Mouse (Mus musculus) limb, embryonic 15.5 days (tissue): ENCODE measurements around the gene Adam23. TPM values are rescaled to one million over a fixed set of nuclear protein-coding genes. Genes with fewer than 3 reads are reported as not detected.
A peak's percentile ranks its signal among the peaks of the same experiment; 100 is the strongest.

ENCODE experiments used
- ATAC-seq: fragments of 200-750 bp; cut with Nextera tagmentation; 2 replicates; pipeline ENCODE4 v1.8.0; 2017; ENCODE audit warnings: low read depth, moderate TSS enrichment; ENCODE audit not compliant: insufficient number of reproducible peaks, low FRiP score, low TSS enrichment
- H3K27ac ChIP-seq: fragments of 300-500 bp; sonication (generic); 2 replicates; pipeline ENCODE4 v1.5.1; 2015; ENCODE audit warnings: moderate library complexity, mild to moderate bottlenecking, inconsistent platforms
- H3K27me3 ChIP-seq: fragments of 300-500 bp; sonication (generic); 2 replicates; pipeline ENCODE4 v1.6.1; 2015; ENCODE audit warnings: inconsistent platforms
- H3K36me3 ChIP-seq: fragments of 300-500 bp; sonication (generic); 2 replicates; pipeline ENCODE4 v1.6.1; 2015; ENCODE audit warnings: inconsistent platforms
- H3K4me1 ChIP-seq: fragments of 300-500 bp; sonication (generic); 2 replicates; pipeline ENCODE4 v1.6.1; 2015; ENCODE audit warnings: inconsistent platforms
- H3K4me2 ChIP-seq: fragments of 300-500 bp; sonication (generic); 2 replicates; pipeline ENCODE4 v1.6.1; 2015; ENCODE audit warnings: mild to moderate bottlenecking, inconsistent platforms
- H3K4me3 ChIP-seq: fragments of 300-500 bp; sonication (generic); 2 replicates; pipeline ENCODE4 v1.5.1; 2015; ENCODE audit warnings: mild to moderate bottlenecking, inconsistent platforms
- H3K9ac ChIP-seq: fragments of 300-500 bp; sonication (generic); 2 replicates; pipeline ENCODE4 v1.6.1; 2015; ENCODE audit warnings: inconsistent platforms
- H3K9me3 ChIP-seq: fragments of 300-500 bp; sonication (generic); 2 replicates; pipeline ENCODE4 v1.6.1; 2016; ENCODE audit warnings: inconsistent platforms
- WGBS: fragments of 180-500 bp; shearing (Covaris S2); methylation state at CpG from one replicate; pipeline ENCODE4 v1.1.7; 2015; 5-methylcytosine and 5-hydroxymethylcytosine counted together
- polyA plus RNA-seq: library from polyadenylated mRNA; unstranded; fragments of >200 nt; fragmentation: Nextera tagmentation; extraction: Ambion mirVana; gene quantifications from 2 replicates; pipeline ENCODE4 v1.2.1, GENCODE M21; 2015

Adam23 gene
- polyA plus RNA-seq: 1.5 and 2.5 TPM in 2 replicates

DNA sequence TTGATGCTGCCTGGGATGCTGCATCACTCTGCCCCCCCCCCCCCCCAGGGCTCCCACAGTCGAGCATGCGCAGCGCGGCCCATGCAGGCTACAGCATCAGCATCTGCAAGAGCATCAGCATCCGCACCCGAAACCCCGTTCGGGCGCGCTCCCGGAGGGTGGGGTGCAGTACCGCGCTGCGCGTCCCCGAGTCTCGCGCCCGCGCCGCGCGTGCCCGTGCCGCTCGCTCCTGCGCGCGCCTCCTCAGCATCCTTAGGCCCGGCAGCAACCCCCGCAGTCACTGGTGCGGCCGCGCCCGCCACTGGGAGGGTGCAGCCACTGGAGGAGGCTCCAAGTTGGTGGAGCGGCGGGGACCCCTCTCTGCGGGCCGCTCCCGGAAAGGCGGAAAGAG is at the start of gene Adam23:
Gene Adam23 (plus strand): TSS at position 236 of the 391 bp plus-strand sequence.
- 0% methylated on average over 41 of the region's 41 CpGs for WGBS
- H3K27ac ChIP-seq: no peak within 1 kb of the TSS
- no peak for ATAC-seq

DNA sequence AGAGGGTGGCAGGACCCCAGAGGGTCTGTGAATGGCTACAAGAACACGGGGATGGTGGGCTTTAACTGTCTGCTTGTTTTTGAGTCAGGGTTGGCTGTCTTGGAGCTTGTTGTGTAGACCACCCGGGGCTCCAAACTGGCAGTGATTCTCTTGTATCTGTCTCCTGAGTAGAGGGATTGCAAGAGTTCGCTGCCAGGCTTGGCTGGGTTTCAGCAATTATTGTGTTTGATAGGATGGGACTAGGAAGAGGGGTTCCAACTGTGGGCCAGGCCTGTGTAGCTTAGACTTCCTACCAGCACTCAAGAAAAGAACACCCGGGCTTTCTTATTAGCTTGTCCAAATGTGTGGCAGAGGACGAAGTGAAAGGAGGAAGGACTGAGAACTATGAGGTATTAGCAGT is 44.6 kb upstream of the Adam23 start:
- no peak for ATAC-seq
- 77% methylated on average over 5 of the region's 5 CpGs for WGBS
- H3K4me1 ChIP-seq: no peaks in the 10 kb centered on the region
- H3K36me3 ChIP-seq: no peaks in the 10 kb centered on the region
- no peak overlapping the region for H3K27ac ChIP-seq
- no peak overlapping the region for H3K4me3 ChIP-seq
- no peaks in the 10 kb centered on the region for H3K9me3 ChIP-seq
- no peaks in the 10 kb centered on the region for H3K27me3 ChIP-seq
- H3K4me2 ChIP-seq: no peak overlapping the region
- no peak overlapping the region for H3K9ac ChIP-seq

More for the DNA sequence above, at the start of gene Adam23:
- Histone ChIP-seq H3K9me3 (no peaks in the 10 kb centered on the region), H3K36me3 (no peaks in the 10 kb centered on the region), H3K9ac (peak within 1 kb of the TSS; percentile 50), H3K27me3 (peaks cover 18% of the 10 kb centered on the region), H3K4me2 (peak within 1 kb of the TSS; percentile 99), H3K4me1 (peaks cover 10% of the 10 kb centered on the region), H3K4me3 (peak within 1 kb of the TSS; percentile 63)

DNA sequence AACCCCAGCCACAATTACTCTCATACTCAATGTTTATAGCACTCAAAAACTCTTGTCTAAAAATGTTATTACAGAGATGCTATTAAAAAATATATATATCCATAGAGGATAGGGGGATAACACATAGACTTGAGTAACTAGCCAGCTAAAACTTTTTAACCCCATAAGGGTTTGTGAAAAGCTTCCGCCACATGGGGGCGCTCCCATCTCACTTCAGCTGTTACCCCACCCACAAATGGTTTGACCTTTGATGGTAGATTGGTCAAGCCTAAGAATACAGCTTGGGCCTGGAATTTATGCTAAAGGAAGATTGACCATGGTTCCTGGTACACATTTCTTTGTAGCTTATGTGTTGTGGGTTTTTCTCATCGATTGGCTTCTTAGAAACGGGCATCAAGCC is 42.1 kb upstream of the Adam23 start:
- ATAC-seq: no peak
- Histone ChIP-seq H3K27ac (no peak overlapping the region), H3K9me3 (no peaks in the 10 kb centered on the region), H3K27me3 (no peaks in the 10 kb centered on the region), H3K4me2 (no peak overlapping the region), H3K9ac (no peak overlapping the region), H3K4me3 (no peak overlapping the region), H3K4me1 (no peaks in the 10 kb centered on the region), H3K36me3 (no peaks in the 10 kb centered on the region)
- 44% methylated on average over 4 of the region's 4 CpGs for WGBS

DNA sequence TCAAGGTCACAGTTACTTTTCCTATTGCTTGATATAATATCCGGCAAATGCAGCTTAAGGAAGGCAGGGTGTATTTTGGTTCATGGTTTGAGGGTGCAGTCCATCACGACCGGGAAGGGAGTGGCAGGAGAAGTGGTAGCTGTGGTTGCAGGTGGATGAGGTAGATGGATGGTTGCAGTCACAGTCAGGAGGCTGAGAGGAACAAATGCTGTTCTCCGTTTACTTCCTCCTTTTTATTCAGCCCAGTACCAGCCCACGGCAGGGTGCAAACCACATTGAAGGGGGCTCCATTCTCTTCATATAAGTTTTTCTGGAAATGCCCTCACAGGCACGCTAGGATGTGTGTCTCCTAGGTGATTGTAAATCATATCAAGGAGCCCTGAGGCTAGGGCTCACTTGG is 37.3 kb upstream of the Adam23 start:
- ATAC-seq: no peak
- WGBS: 76% methylated on average over 6 of the region's 6 CpGs
- H3K9ac ChIP-seq: no peak overlapping the region

DNA sequence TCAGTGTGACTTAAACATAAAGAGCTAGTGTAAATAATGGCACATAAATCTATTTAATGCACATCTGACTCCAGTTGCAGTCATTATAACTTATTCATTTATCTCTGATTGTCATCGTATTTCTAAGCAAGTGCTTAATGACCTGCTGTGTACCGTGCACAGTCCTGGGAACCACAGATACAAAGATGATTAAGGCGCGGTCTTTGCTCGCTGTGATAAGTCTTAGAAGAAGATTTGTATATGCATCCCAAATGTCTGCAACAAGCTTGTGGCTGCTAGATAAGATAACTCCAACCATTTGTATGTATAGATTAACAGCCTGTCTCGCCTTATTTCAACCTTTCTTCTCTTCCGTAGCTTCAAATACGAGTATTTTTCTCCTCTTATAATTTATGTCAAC is 27.2 kb upstream of the Adam23 start:
- ATAC-seq: no peak
- 69% methylated on average over 8 of the region's 8 CpGs for WGBS
- no peaks in the 10 kb centered on the region for H3K4me1 ChIP-seq

More for the DNA sequence above, 37.3 kb upstream of the Adam23 start:
- Histone ChIP-seq H3K4me2 (no peak overlapping the region), H3K4me1 (no peaks in the 10 kb centered on the region), H3K9me3 (no peaks in the 10 kb centered on the region), H3K27me3 (no peaks in the 10 kb centered on the region), H3K27ac (no peak overlapping the region), H3K36me3 (no peaks in the 10 kb centered on the region), H3K4me3 (no peak overlapping the region)

DNA sequence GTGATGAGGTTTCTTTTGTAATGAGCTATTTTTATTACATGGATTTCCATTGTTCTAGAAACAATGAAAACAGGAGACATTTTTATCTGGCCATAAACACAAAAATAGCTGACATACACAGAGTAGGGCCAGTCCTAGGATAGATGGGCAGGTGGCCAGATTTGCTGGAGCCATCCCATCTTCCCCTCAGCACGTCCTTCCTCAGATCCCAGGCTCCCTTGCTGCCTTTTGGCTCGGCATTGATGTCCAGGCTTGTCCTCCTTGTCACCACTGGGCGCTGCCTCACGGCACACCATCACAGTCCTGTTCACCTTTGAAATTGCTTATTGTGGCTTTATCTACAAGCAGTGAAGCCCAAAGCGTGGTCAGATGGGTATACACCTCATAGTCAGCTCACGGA is 15.0 kb upstream of the Adam23 start:
- no peak overlapping the region for H3K4me3 ChIP-seq
- H3K4me1 ChIP-seq: no peaks in the 10 kb centered on the region
- H3K27me3 ChIP-seq: no peaks in the 10 kb centered on the region
- no peak overlapping the region for H3K4me2 ChIP-seq
- no peak overlapping the region for H3K9ac ChIP-seq
- no peaks in the 10 kb centered on the region for H3K9me3 ChIP-seq
- H3K27ac ChIP-seq: no peak overlapping the region
- H3K36me3 ChIP-seq: no peaks in the 10 kb centered on the region
- no peak for ATAC-seq
- WGBS: 81% methylated on average over 6 of the region's 6 CpGs

More for the DNA sequence above, 27.2 kb upstream of the Adam23 start:
- Histone ChIP-seq H3K36me3 (no peaks in the 10 kb centered on the region), H3K4me2 (no peak overlapping the region), H3K27ac (no peak overlapping the region), H3K9ac (no peak overlapping the region), H3K4me3 (no peak overlapping the region), H3K27me3 (no peaks in the 10 kb centered on the region), H3K9me3 (no peaks in the 10 kb centered on the region)

DNA sequence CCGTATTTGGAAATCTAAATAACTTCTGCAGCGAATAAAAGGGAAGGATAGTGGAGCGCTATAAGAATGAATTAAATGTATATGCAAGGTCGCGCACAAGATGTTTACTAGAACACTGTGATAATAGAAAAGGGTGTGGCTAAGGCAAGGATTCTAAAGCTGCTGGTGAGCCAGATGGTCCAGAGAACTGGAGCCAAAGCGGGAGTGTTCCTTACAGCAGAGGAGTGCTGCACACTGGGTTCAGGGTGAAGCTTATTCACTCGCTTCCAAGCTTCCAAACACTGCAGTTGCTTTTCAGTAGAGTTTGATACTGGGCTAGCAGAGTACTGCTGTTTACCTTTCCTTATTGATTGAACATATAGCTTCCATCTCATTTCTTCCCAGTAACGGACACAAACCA is 14.5 kb upstream of the Adam23 start:
- no peak overlapping the region for H3K9ac ChIP-seq
- no peaks in the 10 kb centered on the region for H3K4me1 ChIP-seq
- no peak overlapping the region for H3K4me2 ChIP-seq
- no peak overlapping the region for H3K27ac ChIP-seq
- H3K27me3 ChIP-seq: no peaks in the 10 kb centered on the region
- 87% methylated on average over 8 of the region's 8 CpGs for WGBS
- H3K9me3 ChIP-seq: no peaks in the 10 kb centered on the region
- no peak overlapping the region for H3K4me3 ChIP-seq
- H3K36me3 ChIP-seq: no peaks in the 10 kb centered on the region
- no peak for ATAC-seq

DNA sequence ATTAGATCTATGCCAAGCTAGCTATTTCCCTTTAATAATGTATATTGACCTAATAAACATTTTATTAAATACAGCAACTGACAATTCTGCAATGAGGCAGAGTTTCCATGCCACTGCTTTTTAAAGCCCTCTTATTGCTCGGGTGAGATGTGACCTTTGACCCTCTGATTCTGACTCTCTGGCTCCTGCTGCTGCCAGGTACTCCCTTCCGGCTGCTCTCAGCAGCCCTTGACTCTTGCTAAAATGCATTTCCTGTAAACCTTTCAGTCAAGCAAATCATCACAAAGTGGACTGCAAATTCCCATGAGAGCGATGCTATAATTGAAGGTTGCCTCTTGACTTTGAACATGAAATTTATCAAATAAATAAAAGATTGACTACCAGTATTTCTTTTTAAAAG is 13.8 kb upstream of the Adam23 start:
- no peak overlapping the region for H3K9ac ChIP-seq
- no peak overlapping the region for H3K27ac ChIP-seq
- no peak for ATAC-seq
- no peaks in the 10 kb centered on the region for H3K27me3 ChIP-seq
- H3K4me1 ChIP-seq: no peaks in the 10 kb centered on the region
- 42% methylated on average over 3 of the region's 3 CpGs for WGBS
- no peaks in the 10 kb centered on the region for H3K36me3 ChIP-seq
- H3K9me3 ChIP-seq: no peaks in the 10 kb centered on the region
- H3K4me3 ChIP-seq: no peak overlapping the region
- H3K4me2 ChIP-seq: no peak overlapping the region

DNA sequence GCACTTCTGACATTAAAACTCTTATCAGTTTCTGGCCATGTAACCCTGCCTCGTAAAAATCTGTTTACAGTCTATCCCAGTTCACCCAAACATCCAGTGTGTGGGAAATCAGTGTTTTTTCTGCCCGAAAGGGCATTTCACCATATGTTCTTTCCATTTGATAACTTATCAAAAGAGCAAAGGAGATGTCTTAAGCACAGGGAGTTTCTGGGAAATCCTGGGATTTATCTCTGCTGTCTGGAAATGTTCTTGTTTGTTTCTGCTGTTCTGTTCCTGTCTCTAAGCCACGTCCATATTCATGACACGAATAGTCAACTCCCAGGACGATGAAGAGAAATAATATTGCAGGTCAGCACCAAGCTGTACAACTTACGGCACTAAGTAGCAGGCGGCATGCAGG is 11.6 kb upstream of the Adam23 start:
- H3K4me3 ChIP-seq: no peak overlapping the region
- H3K27me3 ChIP-seq: no peaks in the 10 kb centered on the region
- no peak overlapping the region for H3K4me2 ChIP-seq
- ATAC-seq: no peak
- no peaks in the 10 kb centered on the region for H3K4me1 ChIP-seq
- no peaks in the 10 kb centered on the region for H3K36me3 ChIP-seq
- 57% methylated on average over 7 of the region's 7 CpGs for WGBS
- no peaks in the 10 kb centered on the region for H3K9me3 ChIP-seq
- H3K27ac ChIP-seq: no peak overlapping the region
- H3K9ac ChIP-seq: no peak overlapping the region

DNA sequence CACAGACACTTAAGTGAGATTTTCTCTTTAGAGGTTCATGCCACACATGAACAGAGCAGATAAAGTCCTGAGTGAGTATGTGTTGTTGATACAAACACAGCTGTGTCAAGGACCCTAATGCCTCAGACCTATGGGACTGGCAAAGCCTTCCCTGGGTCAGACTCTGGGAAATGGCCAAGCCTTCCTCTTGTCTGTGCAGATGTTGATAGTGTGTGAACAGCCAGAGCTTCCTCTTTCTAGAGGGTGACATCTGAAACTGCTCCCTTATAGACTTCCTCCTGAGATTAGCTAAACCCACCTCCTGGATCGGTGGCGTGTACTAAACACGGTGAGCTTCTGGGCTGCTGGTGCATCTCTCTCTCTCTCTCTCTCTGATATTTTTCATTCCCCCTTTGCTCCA is 8.2 kb upstream of the Adam23 start:
- Histone ChIP-seq H3K4me3 (no peak overlapping the region), H3K27ac (no peak overlapping the region), H3K27me3 (no peaks in the 10 kb centered on the region), H3K9ac (no peak overlapping the region), H3K9me3 (no peaks in the 10 kb centered on the region), H3K36me3 (no peaks in the 10 kb centered on the region), H3K4me2 (no peak overlapping the region), H3K4me1 (no peaks in the 10 kb centered on the region)
- ATAC-seq: no peak
- WGBS: 41% methylated on average over 3 of the region's 3 CpGs

DNA sequence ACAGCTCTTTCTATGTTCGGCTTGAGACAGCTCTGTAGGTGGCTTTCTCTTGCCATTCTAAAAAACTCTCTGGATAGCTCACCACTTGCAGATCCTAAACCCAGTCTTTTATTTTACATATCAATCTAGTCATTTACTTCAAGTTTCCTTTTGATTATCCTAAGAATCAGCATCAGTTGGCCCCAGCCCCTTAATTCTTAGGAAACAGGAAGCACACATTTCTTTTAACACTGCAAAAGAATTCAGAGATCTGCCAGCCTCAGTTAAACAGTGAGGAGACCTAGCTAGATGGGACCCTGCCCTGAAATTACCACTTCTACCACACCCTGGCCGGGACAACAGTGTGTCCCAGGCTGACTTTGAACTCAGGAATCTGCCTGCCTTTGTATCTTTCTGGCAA is 3.5 kb upstream of the Adam23 start:
- no peaks in the 10 kb centered on the region for H3K9me3 ChIP-seq
- peaks cover 18% of the 10 kb centered on the region for H3K27me3 ChIP-seq
- H3K36me3 ChIP-seq: no peaks in the 10 kb centered on the region
- H3K4me3 ChIP-seq: no peak overlapping the region
- no peak overlapping the region for H3K27ac ChIP-seq
- no peak overlapping the region for H3K4me2 ChIP-seq
- WGBS: 61% methylated on average over 2 of the region's 2 CpGs
- no peak for ATAC-seq
- peaks cover 10% of the 10 kb centered on the region for H3K4me1 ChIP-seq
- no peak overlapping the region for H3K9ac ChIP-seq

DNA sequence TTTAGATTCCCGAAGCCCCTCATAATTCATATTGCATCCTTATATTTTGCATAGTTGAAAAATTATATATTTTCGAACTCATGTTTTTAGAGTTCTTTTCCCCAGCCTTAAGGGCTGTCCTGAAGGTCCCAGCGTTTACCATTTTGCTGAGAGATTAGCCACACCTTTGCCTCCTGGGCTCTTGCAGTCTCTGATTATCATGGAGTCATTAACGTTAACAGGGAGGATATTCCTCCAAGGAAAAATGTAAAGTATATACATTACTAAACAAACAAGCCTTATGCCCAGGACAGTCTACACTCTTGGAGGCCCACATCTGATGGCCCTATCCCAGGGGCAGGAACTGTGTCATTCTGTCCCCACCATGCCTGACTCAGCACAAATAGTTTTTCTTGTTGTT is 3.1 kb upstream of the Adam23 start:
- no peak overlapping the region for H3K4me3 ChIP-seq
- H3K9ac ChIP-seq: no peak overlapping the region
- peaks cover 18% of the 10 kb centered on the region for H3K27me3 ChIP-seq
- H3K27ac ChIP-seq: no peak overlapping the region
- peaks cover 10% of the 10 kb centered on the region for H3K4me1 ChIP-seq
- 61% methylated on average over 4 of the region's 4 CpGs for WGBS
- no peak overlapping the region for H3K4me2 ChIP-seq
- no peaks in the 10 kb centered on the region for H3K9me3 ChIP-seq
- no peak for ATAC-seq
- no peaks in the 10 kb centered on the region for H3K36me3 ChIP-seq

DNA sequence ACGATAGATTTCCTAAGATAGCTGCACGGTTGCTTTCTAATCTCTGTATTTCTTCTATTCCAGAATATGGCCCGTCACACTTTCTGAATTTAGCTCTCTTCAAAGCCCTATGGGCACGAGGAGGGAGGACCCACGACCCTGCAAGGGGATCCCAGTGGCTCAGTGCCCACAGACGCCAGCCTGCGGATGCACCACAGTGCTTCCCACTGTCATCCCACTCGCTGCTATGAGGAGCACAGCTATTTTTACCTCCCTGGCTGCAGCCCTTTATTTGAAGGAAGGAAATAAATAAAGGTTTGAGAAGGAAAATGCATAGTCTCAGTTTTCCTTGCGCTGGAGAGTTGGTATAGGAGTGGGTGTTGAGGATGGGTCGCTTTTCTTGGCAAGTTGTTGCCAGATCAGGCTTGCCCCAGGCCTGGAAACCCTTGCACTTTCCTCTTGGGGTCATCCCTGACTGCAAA is 512 bp upstream of the Adam23 start:
- ATAC-seq: no peak

More for the DNA sequence above, 512 bp upstream of the Adam23 start:
- peaks cover 10% of the 10 kb centered on the region for H3K4me1 ChIP-seq
- WGBS: 64% methylated on average over 10 of the region's 10 CpGs
- peak overlapping the region; percentile 63 for H3K4me3 ChIP-seq
- peak overlapping the region; percentile 99 for H3K4me2 ChIP-seq
- H3K36me3 ChIP-seq: no peaks in the 10 kb centered on the region
- H3K9ac ChIP-seq: no peak overlapping the region
- no peaks in the 10 kb centered on the region for H3K9me3 ChIP-seq
- H3K27ac ChIP-seq: no peak overlapping the region
- peaks cover 18% of the 10 kb centered on the region for H3K27me3 ChIP-seq
